Mouse (Mus musculus) erythroblast, embryonic 14.5 days (primary cell): ENCODE results near the gene Klk1b3. TPM values are rescaled to one million over a fixed set of nuclear protein-coding genes. Genes with fewer than 3 reads are reported as not detected.
A peak's percentile ranks its signal among the peaks of the same experiment; 100 is the strongest.

Source experiments
- H3K27me3 ChIP-seq: 2 replicates; pipeline ENCODE4 v1.6.1; 2012; ENCODE audit warnings: inconsistent platforms; ENCODE audit not compliant: control insufficient read depth
- H3K36me3 ChIP-seq: 2 replicates; pipeline ENCODE4 v1.6.1; 2012; ENCODE audit warnings: mild to moderate bottlenecking, inconsistent platforms; ENCODE audit not compliant: control insufficient read depth
- H3K4me1 ChIP-seq: 2 replicates; pipeline ENCODE4 v1.6.1; 2012; ENCODE audit warnings: inconsistent platforms; ENCODE audit not compliant: control insufficient read depth
- H3K4me3 ChIP-seq: replicated peaks from 2 replicates; pipeline ENCODE3; 2012; ENCODE audit warnings: moderate library complexity, mild to moderate bottlenecking, inconsistent platforms
- H3K9me3 ChIP-seq: 2 replicates; pipeline ENCODE4 v1.6.1; 2012; ENCODE audit warnings: low read length, inconsistent platforms, mixed read lengths; ENCODE audit not compliant: control insufficient read depth
- GATA1 ChIP-seq: IDR thresholded peaks from 2 replicates; pipeline ENCODE4 v1.6.1; 2012; ENCODE audit warnings: low read length, inconsistent platforms, mixed read lengths
- TAL1 ChIP-seq: IDR thresholded peaks from 3 replicates; pipeline ENCODE4 v1.6.1; 2012; ENCODE audit warnings: low read length, inconsistent platforms, mixed read lengths
- polyA plus RNA-seq: library from polyadenylated mRNA; stranded (reverse); fragments of >175 nt; gene quantifications from 2 replicates; pipeline ENCODE4 v1.2.3, GENCODE M21; 2012

The Klk1b3 gene
- polyA plus RNA-seq, 1 experiment: not detected

GRCm38 (mm10) chr7:44225076-44225475 is 27.1 kb downstream of the Klk1b3 start, which contains the start of gene Klk1:
Gene Klk1 (plus strand): TSS chr7:44225360.
- no peaks in the 10 kb centered on the region for H3K27me3 ChIP-seq
- no peak within 1 kb of the TSS for H3K4me3 ChIP-seq
- peaks cover 4% of the 10 kb centered on the region for H3K4me1 ChIP-seq
- H3K36me3 ChIP-seq: no peaks in the 10 kb centered on the region
- TF ChIP-seq GATA1: no peak
- TF ChIP-seq TAL1: no peak
- no peaks in the 10 kb centered on the region for H3K9me3 ChIP-seq

GRCm38 (mm10) chr7:44235909-44236308 is 37.9 kb downstream of the Klk1b3 start, which contains the start of gene Gm36864:
Gene Gm36864 (plus strand): TSS chr7:44236177.
- Histone ChIP-seq H3K4me3 (no peak within 1 kb of the TSS), H3K9me3 (no peaks in the 10 kb centered on the region), H3K36me3 (no peaks in the 10 kb centered on the region), H3K4me1 (peaks cover 3% of the 10 kb centered on the region), H3K27me3 (peaks cover 3% of the 10 kb centered on the region; the same call in 1 of the 2 replicates)
- TF ChIP-seq GATA1 (no peak), TAL1 (no peak)

- Histone ChIP-seq H3K4me1 (peaks cover 7% of the 10 kb centered on the region), H3K4me3 (no peak overlapping the region), H3K27me3 (peaks cover 3% of the 10 kb centered on the region; the same call in 1 of the 2 replicates), H3K36me3 (no peaks in the 10 kb centered on the region), H3K9me3 (no peaks in the 10 kb centered on the region)
- TF ChIP-seq GATA1 (no peak), TAL1 (no peak)
These were observed 41.9 kb downstream of the Klk1b3 start for GRCm38 (mm10) chr7:44239913-44240312.

- Histone ChIP-seq H3K4me3 (no peak overlapping the region), H3K9me3 (no peaks in the 10 kb centered on the region), H3K4me1 (peaks cover 15% of the 10 kb centered on the region), H3K27me3 (peaks cover 3% of the 10 kb centered on the region; the same call in 1 of the 2 replicates), H3K36me3 (no peaks in the 10 kb centered on the region)
- TF ChIP-seq TAL1 (no peak), GATA1 (no peak)
These were observed 42.7 kb downstream of the Klk1b3 start for GRCm38 (mm10) chr7:44240712-44241111.

- H3K4me1 ChIP-seq: peaks cover 18% of the 10 kb centered on the region
- TF ChIP-seq GATA1: no peak
- no peak for TF ChIP-seq TAL1
- no peak overlapping the region for H3K4me3 ChIP-seq
- H3K36me3 ChIP-seq: no peaks in the 10 kb centered on the region
- no peaks in the 10 kb centered on the region for H3K9me3 ChIP-seq
- H3K27me3 ChIP-seq: peaks cover 3% of the 10 kb centered on the region; the same call in 1 of the 2 replicates
These were observed 43.2 kb downstream of the Klk1b3 start for GRCm38 (mm10) chr7:44241163-44241562.

- Histone ChIP-seq H3K4me1 (peaks cover 42% of the 10 kb centered on the region), H3K27me3 (peaks cover 3% of the 10 kb centered on the region; the same call in 1 of the 2 replicates)
- TF ChIP-seq TAL1 (no peak), GATA1 (no peak)
These were observed 46.1 kb downstream of the Klk1b3 start for GRCm38 (mm10) chr7:44244080-44244479.

GRCm38 (mm10) chr7:44246055-44246983 is 48.3 kb downstream of the Klk1b3 start, which contains the start of the genes 1700028J19Rik and 2410002F23Rik:
Gene 1700028J19Rik (minus strand): TSS chr7:44246695.
Gene 2410002F23Rik (plus strand): TSS chr7:44246722.
- peaks cover 36% of the 10 kb centered on the region for H3K36me3 ChIP-seq
- peak within 1 kb of the TSS; percentile 98 for H3K4me3 ChIP-seq
- TF ChIP-seq TAL1 (no peak), GATA1 (no peak)
- peaks cover 51% of the 10 kb centered on the region for H3K4me1 ChIP-seq
- no peaks in the 10 kb centered on the region for H3K9me3 ChIP-seq
- H3K27me3 ChIP-seq: no peaks in the 10 kb centered on the region; the same call in 1 of the 2 replicates

More at GRCm38 (mm10) chr7:44244080-44244479, 46.1 kb downstream of the Klk1b3 start:
- Histone ChIP-seq H3K9me3 (no peaks in the 10 kb centered on the region), H3K4me3 (no peak overlapping the region), H3K36me3 (peaks cover 13% of the 10 kb centered on the region)

GRCm38 (mm10) chr7:44246984-44247470 is 49.0 kb downstream of the Klk1b3 start:
- no peaks in the 10 kb centered on the region; the same call in 1 of the 2 replicates for H3K27me3 ChIP-seq
- H3K36me3 ChIP-seq: peaks cover 41% of the 10 kb centered on the region
- H3K9me3 ChIP-seq: no peaks in the 10 kb centered on the region
- H3K4me1 ChIP-seq: peaks cover 51% of the 10 kb centered on the region
- peak overlapping the region; percentile 98 for H3K4me3 ChIP-seq
- no peak for TF ChIP-seq GATA1
- TF ChIP-seq TAL1: no peak

GRCm38 (mm10) chr7:44247971-44248370 is 50.0 kb downstream of the Klk1b3 start:
- Histone ChIP-seq H3K27me3 (no peaks in the 10 kb centered on the region; the same call in 1 of the 2 replicates), H3K9me3 (no peaks in the 10 kb centered on the region), H3K4me1 (peaks cover 51% of the 10 kb centered on the region), H3K36me3 (peaks cover 51% of the 10 kb centered on the region), H3K4me3 (peak overlapping the region; percentile 98)
- TF ChIP-seq TAL1 (no peak), GATA1 (no peak)
